Comparison of ENCODE assay signal across 21 mouse cellular contexts in genomic region chr3:105228401-105228800, GRCm38 (mm10).
A peak's percentile ranks its signal among the peaks of the same experiment; 100 is the strongest.
DNase-seq lines count a peak whose midpoint lies in the region; TF ChIP-seq lines count a peak whose summit lies in the region.
"Had no signal": no experiment of that assay in that cellular context is flagged by ENCODE, and none has a peak within 500 bp of the region (broad histone marks: within the 10 kb centered on the region; RNA-seq: fewer than 3 reads in every experiment).

No protein-coding gene starts in this region.

- H3K36me3 ChIP-seq in C2C12 (ENCODE audit: control insufficient read depth, insufficient read depth) = no peaks in the 10 kb centered on the region
- H3K36me3 ChIP-seq: forebrain, embryonic 10.5 days; G1E; heart, embryonic 10.5 days; heart, embryonic 13.5 days; hindbrain, embryonic 12.5 days; hindbrain, embryonic 15.5 days had no signal

- no peak overlapping the region for H3K4me3 ChIP-seq in C2C12 (ENCODE audit: insufficient read depth, poor library complexity, severe bottlenecking)
- H3K4me3 ChIP-seq: forebrain, embryonic 10.5 days; forebrain, embryonic 13.5 days; gastrocnemius, adult 2 months; heart, adult 2 months; heart, embryonic 10.5 days; heart, embryonic 13.5 days; hindbrain, embryonic 12.5 days; hindbrain, embryonic 15.5 days had no signal

- no peaks in the 10 kb centered on the region for H3K79me2 ChIP-seq in C2C12 (ENCODE audit: control insufficient read depth, insufficient read depth)

- H3K79me3 ChIP-seq in C2C12 (ENCODE audit: low read depth) = no peaks in the 10 kb centered on the region

- H3ac ChIP-seq in C2C12 (ENCODE audit: control insufficient read depth, insufficient read length, low read depth) = no peak overlapping the region

- no peak for TF ChIP-seq CTCF in C2C12 (IDR thresholded peaks at IDR 0.05; ENCODE audit: control insufficient read depth, insufficient read depth, insufficient read length)

- H3K27me3 ChIP-seq in C2C12 (ENCODE audit: control insufficient read depth, insufficient read depth, insufficient read length) = no peaks in the 10 kb centered on the region
- H3K27me3 ChIP-seq: forebrain, embryonic 13.5 days; heart, embryonic 13.5 days; hindbrain, embryonic 12.5 days; hindbrain, embryonic 15.5 days had no signal

- DNase-seq in adrenal gland, adult 8-10 months = peak; percentile 15
- no peak for DNase-seq in adrenal gland, postnatal 14 days
- DNase-seq in NIH3T3 (ENCODE audit: low read depth) = peak; percentile 36
- DNase-seq in layer of hippocampus, postnatal 36 days = no peak
- DNase-seq in thymus, adult 18-20 months = no peak
- DNase-seq: adrenal gland, postnatal 10 days; cerebellum, adult 18-20 months; cerebellum, adult 9-10 months; cerebellum, postnatal 14 days; gastrocnemius, adult 2 months; gastrocnemius, postnatal 14 days; heart, adult 2 months; kidney, adult 2 months had no signal

TF ChIP-seq in C2C12, 6 proteins besides CTCF, POLR2A, EP300 and RAD21:
- TF ChIP-seq FOSL1 (IDR thresholded peaks at IDR 0.05; ENCODE audit: insufficient read depth, low read length, poor library complexity, severe bottlenecking) = no peak
- TF ChIP-seq MYOG (IDR thresholded peaks at IDR 0.05; ENCODE audit: control insufficient read depth, extremely low read depth, insufficient read length) = no peak
- no peak for TF ChIP-seq MAX (IDR thresholded peaks at IDR 0.05)
- peak; percentile 67 for TF ChIP-seq MYOD1 (IDR thresholded peaks at IDR 0.05; ENCODE audit: control insufficient read depth, insufficient read length, low read depth)
- no peak for TF ChIP-seq CEBPB (IDR thresholded peaks at IDR 0.05; ENCODE audit: low read depth)
- no peak for TF ChIP-seq USF1 (IDR thresholded peaks at IDR 0.05; ENCODE audit: low read depth)

Comparison
In these comparisons a context has a peak if more than half of its experiments do, and no peak if none do; other contexts are left out.
1. DNase-seq: peak in adrenal gland, adult 8-10 months (single experiment) and NIH3T3 (single experiment); none in adrenal gland, postnatal 14 days (single experiment), layer of hippocampus, postnatal 36 days (0 of 2) and thymus, adult 18-20 months (0 of 2).